Comparison of ENCODE assay signal across 19 mouse cellular contexts in genomic region chr3:126292830-126293229, GRCm38 (mm10).
"Had no signal": no experiment of that assay in that cellular context is flagged by ENCODE, and none has a peak within 500 bp of the region (broad histone marks: within the 10 kb centered on the region; RNA-seq: fewer than 3 reads in every experiment).

No protein-coding gene starts in this region.

- H3K4me1 ChIP-seq: limb, embryonic 15.5 days; megakaryocyte, embryonic 14.5 days; midbrain, embryonic 10.5 days; midbrain, embryonic 13.5 days had no signal

- H3K4me2 ChIP-seq: limb, embryonic 15.5 days; liver, embryonic 11.5 days; lung, embryonic 14.5 days; midbrain, embryonic 13.5 days had no signal

- H3K9ac ChIP-seq: limb, embryonic 15.5 days; liver, embryonic 14.5 days; liver, postnatal 0 days; lung, embryonic 14.5 days; midbrain, embryonic 13.5 days had no signal

- H3K9me3 ChIP-seq: limb, embryonic 15.5 days; midbrain, embryonic 10.5 days; midbrain, embryonic 13.5 days had no signal

- ATAC-seq: liver, postnatal 0 days; lung, postnatal 0 days; midbrain, embryonic 13.5 days; midbrain, embryonic 16.5 days had no signal

- H3K4me3 ChIP-seq: limb, embryonic 15.5 days; megakaryocyte, embryonic 14.5 days; midbrain, embryonic 10.5 days; midbrain, embryonic 13.5 days had no signal

- DNase-seq: kidney, adult 9 months; kidney, postnatal 14 days; kidney, postnatal 4 days; left cerebral cortex, postnatal 4 days; liver, postnatal 0 days; lung, embryonic 14.5 days; lung, postnatal 36 days; thymus, adult 2 months; thymus, postnatal 14 days; thymus, postnatal 4 days had no signal

- H3K27me3 ChIP-seq: limb, embryonic 15.5 days; megakaryocyte, embryonic 14.5 days; midbrain, embryonic 13.5 days had no signal

- H3K27ac ChIP-seq: limb, embryonic 15.5 days; liver, embryonic 14.5 days; midbrain, embryonic 10.5 days; midbrain, embryonic 13.5 days; stomach, postnatal 0 days had no signal

- H3K36me3 ChIP-seq: limb, embryonic 15.5 days; midbrain, embryonic 10.5 days; midbrain, embryonic 13.5 days had no signal
